Mouse (Mus musculus): ENCODE measurements around the gene Glipr2. TPM values are rescaled to one million over a fixed set of nuclear protein-coding genes. Genes with fewer than 3 reads are reported as not detected.
A peak's percentile ranks its signal among the peaks of the same experiment; 100 is the strongest.

The Glipr2 gene
- polyA plus RNA-seq, 1 experiment from 2014 or later, result 52.8 TPM

DNA sequence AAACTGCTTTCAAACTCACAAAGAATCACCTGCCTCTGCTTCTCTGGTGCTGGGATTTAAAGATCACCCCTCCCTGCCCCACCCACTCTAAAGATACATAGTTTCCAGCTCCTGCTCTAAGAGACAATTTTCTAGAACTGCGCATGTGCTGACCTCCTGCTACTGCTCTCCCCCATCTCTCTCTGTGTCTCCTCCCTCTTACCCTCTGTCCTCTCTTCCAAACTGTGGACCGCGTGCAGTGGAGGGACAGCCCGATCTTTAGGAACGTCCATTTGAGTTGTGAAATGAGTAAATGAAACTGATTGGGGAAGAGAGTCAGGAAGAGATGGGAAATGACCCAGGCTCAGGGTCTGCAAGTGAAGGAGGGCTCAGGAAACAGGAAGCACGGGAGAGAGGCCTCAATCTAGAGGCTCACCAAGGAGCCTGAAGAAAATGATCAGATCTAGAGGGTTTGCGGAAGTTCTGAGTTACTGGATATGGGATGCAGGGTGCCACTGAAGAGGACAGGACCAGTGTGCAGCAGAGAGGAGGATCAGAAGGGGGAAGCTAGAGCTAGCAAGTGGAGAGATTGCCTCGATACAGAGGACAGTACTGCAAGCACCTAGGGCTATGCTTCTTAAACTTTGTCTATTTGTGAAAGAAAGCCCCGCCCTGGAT, 2.5 kb downstream of the Glipr2 start:
- Histone ChIP-seq H3K4me3 (no peak overlapping the region), H3K4me1 (peaks cover 44% of the 10 kb centered on the region), H3K27ac (no peak overlapping the region), H3K36me3 (replicated peaks) (no peaks in the 10 kb centered on the region), H3K27me3 (ENCODE audit: poor library complexity, severe bottlenecking) (peaks cover 71% of the 10 kb centered on the region), H3K9me3 (no peaks in the 10 kb centered on the region)
- WGBS, result 74% methylated on average over 9 of the region's 9 CpGs
- no peak for DNase-seq (ENCODE audit: extremely low spot score, low spot score)

DNA sequence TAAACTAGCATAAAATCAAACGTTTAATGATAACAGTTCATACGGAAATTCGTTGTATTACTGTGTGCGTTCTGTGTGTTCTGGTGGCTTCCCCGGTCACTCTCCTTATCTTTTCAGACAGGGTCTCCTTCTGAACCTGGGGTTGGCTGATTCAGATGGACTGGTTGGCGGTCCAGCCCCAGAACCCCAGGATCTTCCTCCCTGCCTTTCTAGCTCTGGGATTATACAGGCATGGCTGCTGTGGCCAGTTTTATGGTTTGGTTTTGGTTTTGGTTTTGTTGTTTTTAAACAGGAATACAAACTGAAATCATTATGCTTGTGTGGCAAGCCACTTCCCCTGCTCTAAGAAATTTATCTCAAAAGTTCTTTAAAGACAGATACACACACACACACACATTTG, 3.0 kb downstream of the Glipr2 start:
- peaks cover 73% of the 10 kb centered on the region for H3K27me3 ChIP-seq (ENCODE audit: poor library complexity, severe bottlenecking)
- DNase-seq (ENCODE audit: extremely low spot score, low spot score), result no peak
- H3K27ac ChIP-seq, result no peak overlapping the region
- WGBS, result 89% methylated on average over 6 of the region's 6 CpGs
- H3K4me1 ChIP-seq, result peaks cover 50% of the 10 kb centered on the region
- no peaks in the 10 kb centered on the region for H3K9me3 ChIP-seq
- H3K36me3 ChIP-seq (replicated peaks), result no peaks in the 10 kb centered on the region
- H3K4me3 ChIP-seq, result no peak overlapping the region

DNA sequence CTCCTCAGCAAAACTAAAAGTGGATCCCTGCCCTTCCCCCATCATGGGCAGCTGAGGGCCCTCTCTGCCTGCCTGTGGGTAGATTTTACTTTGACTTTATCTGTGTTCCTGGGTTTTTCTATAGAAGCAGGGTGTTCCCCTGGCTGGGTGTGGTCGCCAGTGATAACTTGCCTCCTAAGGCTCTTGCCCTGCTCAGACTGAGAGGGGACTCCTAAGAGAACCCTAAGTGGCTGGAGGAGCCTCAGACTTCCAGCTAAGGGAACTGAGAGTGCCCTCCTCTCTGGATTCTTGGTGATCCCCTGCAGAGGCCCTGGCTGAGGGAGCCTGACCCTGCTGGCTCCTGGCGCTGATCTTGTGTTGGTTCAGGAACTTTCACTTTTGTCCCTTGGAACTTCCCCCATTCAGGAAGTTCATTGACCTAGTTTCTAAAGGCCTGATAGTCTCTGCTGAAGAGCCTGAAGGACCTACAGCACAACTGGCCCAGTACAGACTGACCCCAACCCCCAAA, 7.2 kb downstream of the Glipr2 start:
- peaks cover 49% of the 10 kb centered on the region for H3K4me1 ChIP-seq

DNA sequence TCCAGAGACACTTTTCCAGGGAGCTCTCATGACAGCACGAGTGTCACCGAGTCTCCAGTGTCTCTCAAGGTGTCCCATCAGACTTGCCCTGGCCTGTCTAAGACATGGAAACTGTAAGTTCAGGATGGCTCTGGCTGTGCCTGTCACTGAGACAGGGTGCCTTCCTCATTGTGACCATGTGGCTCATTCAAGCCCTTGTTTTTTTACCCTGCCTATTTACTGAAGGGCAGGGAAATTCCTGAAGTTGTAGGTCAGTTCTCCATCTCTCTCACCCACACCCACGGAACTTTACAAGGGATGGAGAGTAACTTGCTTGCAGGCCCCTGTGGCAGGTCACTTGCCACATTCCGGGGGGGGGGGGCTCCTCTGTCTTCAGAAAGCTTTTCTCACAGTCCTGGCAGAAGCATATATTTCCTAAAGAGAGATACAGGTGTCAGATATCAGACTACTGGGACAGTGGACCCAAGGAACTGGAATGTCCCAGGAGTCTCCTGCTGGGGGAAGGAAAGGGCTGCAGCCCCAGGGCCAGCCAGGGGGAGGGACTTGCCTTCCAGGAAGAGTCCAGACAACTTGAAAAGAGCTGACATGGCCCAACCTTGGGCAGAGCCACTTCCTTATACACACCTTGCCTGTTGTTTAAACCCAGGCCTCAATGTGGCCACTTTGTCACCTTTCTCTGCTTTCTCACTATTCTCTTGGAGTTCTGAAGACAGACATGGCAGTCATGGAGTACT, 7.9 kb downstream of the Glipr2 start:
- H3K4me1 ChIP-seq, result peaks cover 52% of the 10 kb centered on the region
- no peak for DNase-seq (ENCODE audit: extremely low spot score, low spot score)
- peaks cover 72% of the 10 kb centered on the region for H3K27me3 ChIP-seq (ENCODE audit: poor library complexity, severe bottlenecking)
- peak overlapping the region; percentile 68; the same call in 1 of the 2 replicates for H3K27ac ChIP-seq
- 52% methylated on average over 4 of the region's 4 CpGs for WGBS
- no peaks in the 10 kb centered on the region for H3K36me3 ChIP-seq (replicated peaks)
- H3K9me3 ChIP-seq, result no peaks in the 10 kb centered on the region
- H3K4me3 ChIP-seq, result no peak overlapping the region

More for the DNA sequence above, 7.2 kb downstream of the Glipr2 start:
- no peak overlapping the region for H3K4me3 ChIP-seq
- H3K9me3 ChIP-seq, result no peaks in the 10 kb centered on the region
- WGBS, result 39% methylated on average over 2 of the region's 2 CpGs
- DNase-seq (ENCODE audit: extremely low spot score, low spot score), result no peak
- H3K36me3 ChIP-seq (replicated peaks), result no peaks in the 10 kb centered on the region
- H3K27me3 ChIP-seq (ENCODE audit: poor library complexity, severe bottlenecking), result peaks cover 72% of the 10 kb centered on the region
- H3K27ac ChIP-seq, result peak overlapping the region; percentile 68; the same call in 1 of the 2 replicates

DNA sequence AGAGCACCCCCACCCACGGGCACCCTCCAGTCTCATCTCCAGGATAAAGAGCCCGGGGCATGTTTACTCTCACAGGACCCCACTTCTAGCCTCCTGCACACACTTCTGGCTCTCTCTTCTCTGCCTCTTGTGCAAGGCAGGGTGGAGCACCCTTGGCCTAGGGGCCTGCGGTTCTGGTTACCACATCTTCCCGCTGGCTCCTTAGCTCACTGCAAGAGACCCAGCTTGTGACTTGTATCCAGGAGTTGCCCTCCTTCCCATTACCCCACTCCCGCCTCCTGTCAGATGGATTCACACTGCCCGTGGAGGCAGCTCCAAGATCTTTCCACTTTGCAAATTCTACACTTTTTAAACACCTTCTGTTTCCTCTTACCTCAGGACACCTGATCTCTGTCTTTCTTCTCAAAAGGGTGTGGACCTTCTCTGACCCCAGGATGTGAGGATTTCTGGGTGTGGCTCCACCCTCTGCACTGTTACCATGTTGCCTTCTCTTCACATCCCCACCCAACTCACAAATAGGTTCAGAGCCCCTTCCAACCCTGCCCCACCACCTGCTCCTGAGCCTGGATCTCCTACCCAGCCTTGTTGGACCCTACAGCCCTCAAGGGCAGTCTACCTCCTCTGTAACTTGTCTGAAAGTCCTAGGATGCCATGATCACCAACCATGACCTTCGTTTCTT, 8.8 kb downstream of the Glipr2 start:
- Histone ChIP-seq H3K27me3 (ENCODE audit: poor library complexity, severe bottlenecking) (peaks cover 72% of the 10 kb centered on the region), H3K4me3 (no peak overlapping the region), H3K9me3 (no peaks in the 10 kb centered on the region), H3K4me1 (peaks cover 60% of the 10 kb centered on the region), H3K27ac (no peak overlapping the region), H3K36me3 (replicated peaks) (0 out of 2 replicates have a peak, but pooled peaks cover 3% of the 10 kb centered on the region)
- no peak for DNase-seq (ENCODE audit: extremely low spot score, low spot score)
- 85% methylated on average over 7 of the region's 7 CpGs for WGBS

DNA sequence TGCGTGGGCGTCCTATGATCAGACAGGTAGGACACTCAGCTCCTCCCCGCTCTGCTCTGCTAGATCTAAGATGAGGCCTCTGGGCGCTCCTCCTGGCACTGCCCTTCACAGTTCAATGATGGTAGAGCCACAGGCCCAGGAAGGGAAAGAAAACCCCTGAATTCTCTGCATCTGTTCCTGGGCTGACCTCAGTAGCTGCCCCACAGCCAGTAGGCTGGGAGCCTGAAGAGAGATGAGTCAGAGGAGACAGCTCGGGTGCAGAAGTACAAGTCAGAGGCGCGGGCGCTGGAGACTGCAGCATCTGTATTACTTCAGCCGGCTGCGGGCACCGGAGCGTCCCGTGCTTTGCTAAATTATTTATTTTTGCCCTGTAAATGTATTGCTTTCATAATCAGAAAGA, 11.4 kb downstream of the Glipr2 start:
- Histone ChIP-seq H3K4me1 (peaks cover 79% of the 10 kb centered on the region), H3K4me3 (no peak overlapping the region), H3K9me3 (no peaks in the 10 kb centered on the region), H3K36me3 (replicated peaks) (0 out of 2 replicates have a peak, but pooled peaks cover 3% of the 10 kb centered on the region), H3K27me3 (ENCODE audit: poor library complexity, severe bottlenecking) (peaks cover 55% of the 10 kb centered on the region), H3K27ac (0 out of 2 replicates have a peak overlapping the region, but pooled peaks have one; percentile 15)
- DNase-seq (ENCODE audit: extremely low spot score, low spot score), result no peak
- 53% methylated on average over 13 of the region's 13 CpGs for WGBS

DNA sequence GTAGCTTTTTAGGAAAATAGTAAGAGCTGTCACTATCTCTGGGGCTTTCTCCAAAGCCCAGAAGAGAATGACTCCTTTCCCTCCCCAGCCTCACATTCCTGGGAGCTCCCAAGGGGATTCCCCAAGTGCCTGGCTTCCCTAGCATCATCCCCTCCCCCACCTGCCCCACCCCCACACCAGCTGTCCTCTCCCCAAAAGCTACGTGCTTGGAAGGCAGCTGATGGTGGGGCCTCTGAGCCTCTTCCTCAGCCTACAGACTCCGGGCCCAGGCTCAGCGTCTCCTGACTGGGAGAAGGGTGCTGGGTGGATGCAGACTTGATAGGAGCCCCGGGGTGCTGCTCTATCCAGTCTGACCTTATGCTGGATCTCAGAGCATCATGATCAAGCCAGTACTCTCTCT, 12.2 kb downstream of the Glipr2 start:
- no peaks in the 10 kb centered on the region for H3K9me3 ChIP-seq
- peaks cover 54% of the 10 kb centered on the region for H3K27me3 ChIP-seq (ENCODE audit: poor library complexity, severe bottlenecking)
- no peak for DNase-seq (ENCODE audit: extremely low spot score, low spot score)
- 0 out of 2 replicates have a peak, but pooled peaks cover 3% of the 10 kb centered on the region for H3K36me3 ChIP-seq (replicated peaks)
- H3K27ac ChIP-seq, result peak overlapping the region; percentile 70
- H3K4me3 ChIP-seq, result no peak overlapping the region
- peaks cover 74% of the 10 kb centered on the region for H3K4me1 ChIP-seq
- 19% methylated on average over 4 of the region's 4 CpGs for WGBS

DNA sequence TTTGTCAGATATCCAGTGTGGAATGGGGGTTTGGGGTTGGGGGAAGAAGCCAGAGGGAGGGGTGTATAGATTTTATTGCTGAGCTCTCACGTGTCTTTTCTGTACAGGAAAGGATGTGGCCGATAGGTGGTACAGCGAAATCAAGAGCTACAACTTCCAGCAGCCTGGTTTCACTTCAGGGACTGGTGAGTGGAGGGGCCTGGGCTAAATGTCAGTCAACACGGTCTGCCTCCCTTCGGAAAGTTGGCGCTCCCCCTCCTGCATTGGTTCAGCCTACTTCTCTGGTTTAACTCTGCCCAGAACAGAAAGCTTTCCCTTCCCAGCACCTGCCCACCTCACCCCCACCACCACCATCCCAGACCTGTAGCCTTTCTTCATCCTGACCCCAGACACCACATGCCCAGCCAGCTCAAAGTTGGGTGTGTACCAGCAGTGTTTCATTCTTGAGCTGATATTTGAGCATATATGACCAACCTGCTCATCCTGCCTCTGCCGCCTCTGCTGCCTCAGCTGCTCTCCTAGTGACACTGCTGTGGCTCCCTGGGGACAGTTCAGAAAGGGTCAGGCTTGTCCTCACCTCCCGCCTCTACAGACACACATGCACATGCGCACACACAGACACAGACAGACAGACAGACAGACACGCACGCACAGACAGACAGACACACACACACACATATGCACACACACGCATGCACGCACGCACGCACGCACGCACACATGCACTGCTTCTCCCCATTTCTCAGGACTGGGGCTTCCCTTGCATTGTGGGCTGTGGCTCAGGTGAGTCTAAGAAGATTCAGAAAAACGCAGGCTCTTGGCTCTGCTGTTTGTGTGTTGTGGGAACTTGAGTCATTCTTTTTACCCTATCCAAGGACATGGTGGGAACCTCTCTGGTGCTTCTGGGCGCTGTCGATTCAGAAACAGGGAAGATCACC, 13.5 kb downstream of the Glipr2 start:
- H3K27me3 ChIP-seq (ENCODE audit: poor library complexity, severe bottlenecking), result peaks cover 48% of the 10 kb centered on the region
- H3K4me3 ChIP-seq, result no peak overlapping the region
- no peak for DNase-seq (ENCODE audit: extremely low spot score, low spot score)
- H3K9me3 ChIP-seq, result no peaks in the 10 kb centered on the region
- H3K27ac ChIP-seq, result no peak overlapping the region
- H3K4me1 ChIP-seq, result peaks cover 61% of the 10 kb centered on the region
- WGBS, result 86% methylated on average over 20 of the region's 20 CpGs
- H3K36me3 ChIP-seq (replicated peaks), result 0 out of 2 replicates have a peak, but pooled peaks cover 3% of the 10 kb centered on the region

DNA sequence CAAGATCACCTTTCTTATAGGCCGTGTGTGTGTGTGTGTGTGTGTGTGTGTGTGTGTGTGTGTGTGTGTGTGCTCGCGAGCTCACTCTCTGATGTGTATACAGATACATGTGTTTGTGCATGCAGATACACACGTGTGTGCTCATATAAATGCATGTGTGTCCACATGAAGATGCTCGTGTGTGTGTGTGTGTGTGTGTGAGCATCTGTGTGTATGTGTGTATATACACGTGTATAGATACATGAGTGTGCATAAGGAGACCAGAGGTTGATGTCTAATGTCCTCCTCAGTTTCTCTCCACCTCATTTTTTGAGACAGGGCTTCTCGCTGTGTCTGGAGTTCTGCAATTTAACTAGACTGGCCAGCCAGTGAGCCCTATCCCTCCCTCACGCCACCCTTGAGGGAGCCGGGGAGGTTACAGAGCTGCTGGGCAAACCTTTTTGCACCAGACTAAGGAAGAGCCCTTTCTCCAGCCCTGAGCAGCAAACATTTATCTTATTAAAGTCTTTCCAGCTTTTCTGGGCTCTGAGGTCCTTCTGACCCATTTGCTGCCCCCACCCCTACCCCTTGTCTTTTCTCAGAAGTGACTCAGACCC, 14.4 kb downstream of the Glipr2 start:
- Histone ChIP-seq H3K27me3 (ENCODE audit: poor library complexity, severe bottlenecking) (peaks cover 51% of the 10 kb centered on the region), H3K4me3 (peak overlapping the region; percentile 28), H3K27ac (peak overlapping the region; percentile 76), H3K9me3 (no peaks in the 10 kb centered on the region), H3K4me1 (peaks cover 58% of the 10 kb centered on the region), H3K36me3 (replicated peaks) (0 out of 2 replicates have a peak, but pooled peaks cover 3% of the 10 kb centered on the region)
- DNase-seq (ENCODE audit: extremely low spot score, low spot score), result no peak
- 73% methylated on average over 9 of the region's 9 CpGs for WGBS

DNA sequence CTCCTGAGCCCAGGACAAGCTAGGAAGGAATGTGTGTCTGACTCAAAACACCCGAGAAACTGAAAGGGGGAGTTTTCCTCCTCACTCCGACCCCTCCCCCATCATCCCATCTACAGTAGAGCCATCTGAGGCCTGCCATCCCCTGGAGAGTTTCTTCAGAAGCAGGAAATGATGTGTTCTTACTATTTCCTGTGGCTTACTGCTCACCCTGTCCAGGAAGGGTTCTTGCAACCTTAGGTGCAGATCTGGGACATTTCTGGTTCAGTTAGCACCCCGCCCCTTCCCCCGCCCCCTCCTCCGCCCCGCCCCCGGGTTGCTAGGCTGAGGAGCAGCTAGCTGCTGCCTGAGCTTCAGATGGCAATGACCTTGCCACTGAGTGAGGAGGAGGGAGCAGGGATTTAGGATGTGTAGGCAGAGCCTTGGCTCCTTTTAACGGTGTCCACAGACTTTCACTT, 15.0 kb downstream of the Glipr2 start:
- 2% methylated on average over 8 of the region's 8 CpGs for WGBS
- Histone ChIP-seq H3K9me3 (no peaks in the 10 kb centered on the region), H3K27ac (peak overlapping the region; percentile 76), H3K4me3 (peak overlapping the region; percentile 28), H3K4me1 (peaks cover 61% of the 10 kb centered on the region), H3K27me3 (ENCODE audit: poor library complexity, severe bottlenecking) (peaks cover 54% of the 10 kb centered on the region), H3K36me3 (replicated peaks) (0 out of 2 replicates have a peak, but pooled peaks cover 3% of the 10 kb centered on the region)
- peak; percentile 70 for DNase-seq (ENCODE audit: extremely low spot score, low spot score)

DNA sequence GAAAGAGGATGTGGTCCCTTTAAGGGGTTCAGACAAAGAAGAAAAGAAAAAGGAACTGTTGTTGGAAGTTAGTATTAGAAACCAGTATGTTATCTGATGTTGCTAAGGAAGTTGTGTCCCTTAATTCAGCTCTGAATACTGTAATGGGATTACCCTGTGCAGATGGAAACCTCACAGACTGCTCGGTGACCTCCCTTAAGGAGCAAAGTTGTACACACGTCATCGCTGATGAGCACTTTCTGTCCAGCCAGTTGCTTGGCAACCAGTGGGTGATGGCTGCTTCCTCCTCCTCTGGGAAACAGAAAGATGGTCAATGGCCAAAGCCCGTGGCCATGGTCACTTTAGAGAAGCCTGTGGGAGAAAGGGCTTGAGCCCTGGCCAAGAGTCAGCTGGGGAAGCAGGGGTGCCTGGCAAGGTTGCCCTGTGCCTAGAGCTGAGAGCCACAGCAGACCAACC, 16.4 kb downstream of the Glipr2 start:
- 0 out of 2 replicates have a peak, but pooled peaks cover 3% of the 10 kb centered on the region for H3K36me3 ChIP-seq (replicated peaks)
- DNase-seq (ENCODE audit: extremely low spot score, low spot score), result no peak
- no peak overlapping the region for H3K27ac ChIP-seq
- H3K4me3 ChIP-seq, result no peak overlapping the region
- 59% methylated on average over 4 of the region's 4 CpGs for WGBS
- no peaks in the 10 kb centered on the region for H3K9me3 ChIP-seq
- peaks cover 54% of the 10 kb centered on the region for H3K27me3 ChIP-seq (ENCODE audit: poor library complexity, severe bottlenecking)
- peaks cover 59% of the 10 kb centered on the region for H3K4me1 ChIP-seq
